Mouse (Mus musculus) cerebellum, adult 2 months (tissue): ENCODE measurements around the gene Cnot4.

Experiments used
- CTCF ChIP-seq: fragments of 200-500 bp; IDR thresholded peaks from 2 replicates; pipeline ENCODE4 v1.5.1; 2011; ENCODE audit warnings: low read depth, mild to moderate bottlenecking, control low read depth, low read length, moderate library complexity, borderline replicate concordance; ENCODE audit not compliant: insufficient read depth
- POLR2A ChIP-seq: fragments of 200-500 bp; IDR thresholded peaks from 2 replicates; pipeline ENCODE4 v1.6.1; 2011; ENCODE audit warnings: low read length, control low read depth, borderline replicate concordance; ENCODE audit not compliant: insufficient read depth

DNA sequence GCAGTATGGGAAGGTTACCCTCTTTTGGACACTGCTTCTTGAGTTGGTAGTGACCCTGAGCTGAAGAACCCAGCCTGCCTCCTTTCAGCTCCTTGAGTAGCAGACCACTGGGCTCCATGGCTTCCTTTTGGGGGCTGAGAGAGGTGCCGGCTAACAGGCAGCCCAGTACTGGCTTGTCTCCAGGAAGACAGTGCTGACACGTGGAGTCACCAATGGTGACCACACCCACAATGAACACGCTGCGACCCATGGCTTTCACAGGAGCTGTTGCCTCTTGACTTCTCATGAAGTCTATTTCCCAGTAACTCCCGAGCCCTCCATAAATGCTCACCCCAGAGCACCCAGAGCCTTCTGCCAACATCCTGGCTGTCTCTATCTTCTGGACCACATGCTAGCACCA lies 138.8 kb downstream of the Cnot4 start:
- no peak for TF ChIP-seq CTCF
- TF ChIP-seq POLR2A, result no peak
